Mouse (Mus musculus) lung, postnatal 0 days (tissue): ENCODE results near the gene Mpc1. TPM values are rescaled to one million over a fixed set of nuclear protein-coding genes. Genes with fewer than 3 reads are reported as not detected.

Experiments used
- ATAC-seq: fragments of 200-750 bp; cut with Nextera tagmentation; 2 replicates; pipeline ENCODE4 v1.8.0; 2017; ENCODE audit warnings: moderate library complexity
- DNase-seq: peaks from one replicate; pipeline ENCODE4 v3.0.0-alpha.2; 2016; ENCODE audit warnings: low spot score
- H3K27ac ChIP-seq: fragments of 300-500 bp; sonication (generic); 2 replicates; pipeline ENCODE4 v1.5.1; 2014; ENCODE audit warnings: antibody characterized with exemption, mild to moderate bottlenecking, low read length, mixed read lengths
- H3K27me3 ChIP-seq: fragments of 300-500 bp; sonication (generic); replicated peaks from 2 replicates; pipeline ENCODE4 v1.6.1; 2014; ENCODE audit warnings: low read length, mixed read lengths; ENCODE audit not compliant: insufficient read depth
- H3K36me3 ChIP-seq: fragments of 300-500 bp; sonication (generic); 2 replicates; pipeline ENCODE4 v1.6.1; 2014; ENCODE audit warnings: low read length, mixed read lengths; ENCODE audit not compliant: insufficient read depth
- H3K4me1 ChIP-seq: fragments of 300-500 bp; sonication (generic); 2 replicates; pipeline ENCODE4 v1.6.1; 2014; ENCODE audit warnings: antibody characterized with exemption, low read depth, low read length, mixed read lengths; ENCODE audit not compliant: insufficient read depth
- H3K4me2 ChIP-seq: fragments of 300-500 bp; sonication (generic); replicated peaks from 2 replicates; pipeline ENCODE4 v1.6.1; 2014; ENCODE audit warnings: low read depth, mild to moderate bottlenecking, low read length, moderate library complexity, mixed read lengths
- H3K4me3 ChIP-seq: fragments of 300-500 bp; sonication (generic); 2 replicates; pipeline ENCODE4 v1.5.1; 2014; ENCODE audit warnings: low read depth, low read length
- H3K9ac ChIP-seq: fragments of 300-500 bp; sonication (generic); replicated peaks from 2 replicates; pipeline ENCODE4 v1.6.1; 2014; ENCODE audit warnings: low read depth, mild to moderate bottlenecking
- H3K9me3 ChIP-seq: fragments of 300-500 bp; sonication (generic); 2 replicates; pipeline ENCODE4 v1.6.1; 2016; ENCODE audit warnings: low read length, mixed read lengths
- CTCF ChIP-seq: IDR thresholded peaks from 2 replicates; pipeline ENCODE4 v1.5.1; 2016; ENCODE audit warnings: antibody characterized with exemption, mild to moderate bottlenecking
- EP300 ChIP-seq: IDR thresholded peaks from 2 replicates; pipeline ENCODE4 v1.6.1; 2016; ENCODE audit warnings: antibody characterized with exemption, mild to moderate bottlenecking, control low read depth
- WGBS: fragments of 180-500 bp; shearing (Covaris S2); extraction: QIAGEN DNeasy Blood & Tissue Kit; methylation state at CpG from one replicate; pipeline ENCODE4 v1.1.7; 2014; 5-methylcytosine and 5-hydroxymethylcytosine counted together
- polyA plus RNA-seq: library from polyadenylated mRNA; unstranded; fragments of >200 nt; fragmentation: Nextera tagmentation; extraction: Ambion mirVana; gene quantifications from 2 replicates; pipeline ENCODE4 v1.2.1, GENCODE M21; 2015

Gene Mpc1
- polyA plus RNA-seq, 1 experiment from 2014 or later = 283 TPM

DNA sequence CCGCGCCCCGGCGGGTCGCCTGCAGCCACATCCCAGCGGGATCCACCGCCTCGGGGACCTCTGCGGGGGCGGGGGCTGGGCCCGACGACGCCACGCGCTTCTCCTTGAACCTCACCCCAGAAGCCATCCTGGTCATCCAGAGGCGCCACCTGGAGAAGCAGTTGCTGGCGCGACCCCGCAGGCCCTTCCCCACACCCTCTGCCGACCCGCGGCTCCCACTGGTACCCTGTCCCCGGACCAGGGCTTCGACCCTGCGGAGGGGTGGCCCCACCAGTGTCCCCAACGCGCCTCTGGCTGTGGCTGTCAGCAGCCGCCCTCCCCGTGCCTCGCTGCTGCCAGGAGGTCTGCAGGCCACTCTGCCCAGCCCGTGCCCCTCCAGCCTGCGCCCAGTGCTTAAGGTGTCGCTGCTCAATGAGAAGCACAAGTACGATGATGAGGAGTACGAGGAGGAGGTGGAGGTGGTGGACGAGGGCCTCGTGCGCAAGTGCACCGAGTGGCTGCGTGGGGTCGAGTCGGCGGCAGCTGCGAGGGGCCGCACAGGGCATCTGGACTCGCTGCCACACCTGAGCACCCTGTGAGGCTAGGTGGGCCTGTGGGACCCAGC, 58.8 kb downstream of the Mpc1 start:
- no peak overlapping the region for H3K27ac ChIP-seq
- H3K9ac ChIP-seq = peak overlapping the region; percentile 44; the same call in 1 of the 2 replicates
- TF ChIP-seq EP300 = no peak
- no peak for TF ChIP-seq CTCF
- ATAC-seq (no peak), DNase-seq (no peak)
- no peaks in the 10 kb centered on the region for H3K9me3 ChIP-seq
- H3K4me2 ChIP-seq = peak overlapping the region; percentile 91
- WGBS = 10% methylated on average over 40 of the region's 46 CpGs
- H3K4me3 ChIP-seq = peak overlapping the region; percentile 51
- H3K27me3 ChIP-seq = peaks cover 15% of the 10 kb centered on the region
- H3K4me1 ChIP-seq = peaks cover 14% of the 10 kb centered on the region; the same call in 1 of the 2 replicates
- no peaks in the 10 kb centered on the region for H3K36me3 ChIP-seq

- no peaks in the 10 kb centered on the region for H3K9me3 ChIP-seq
- peak overlapping the region; percentile 27 for H3K4me2 ChIP-seq
- peaks cover 14% of the 10 kb centered on the region; the same call in 1 of the 2 replicates for H3K4me1 ChIP-seq
- no peaks in the 10 kb centered on the region for H3K36me3 ChIP-seq
- H3K27ac ChIP-seq = no peak overlapping the region
- H3K4me3 ChIP-seq = no peak overlapping the region
- no peak for DNase-seq
- no peak for ATAC-seq
- H3K27me3 ChIP-seq = peaks cover 15% of the 10 kb centered on the region
- H3K9ac ChIP-seq = no peak overlapping the region
- 27% methylated on average over 5 of the region's 5 CpGs for WGBS
- TF ChIP-seq CTCF (no peak), EP300 (no peak)
Observed at GRCm38 (mm10) chr17:8342706-8343105, 60.0 kb downstream of the Mpc1 start.

GRCm38 (mm10) chr17:8343416-8343815, 60.7 kb downstream of the Mpc1 start:
- no peak overlapping the region for H3K9ac ChIP-seq
- 54% methylated on average over 6 of the region's 6 CpGs for WGBS
- H3K4me2 ChIP-seq = no peak overlapping the region
- H3K27ac ChIP-seq = no peak overlapping the region
- no peak for TF ChIP-seq EP300
- TF ChIP-seq CTCF = no peak
- H3K36me3 ChIP-seq = no peaks in the 10 kb centered on the region
- DNase-seq (no peak), ATAC-seq (no peak)
- peaks cover 14% of the 10 kb centered on the region; the same call in 1 of the 2 replicates for H3K4me1 ChIP-seq
- no peak overlapping the region for H3K4me3 ChIP-seq
- peaks cover 15% of the 10 kb centered on the region for H3K27me3 ChIP-seq
- H3K9me3 ChIP-seq = no peaks in the 10 kb centered on the region

Other genes starting within 250 kb of the Mpc1 start
- 0.13 and 0.50 TPM in 2 replicates for gene Gm49673, start 135.1 kb upstream of the Mpc1 start, polyA plus RNA-seq
- gene Rnaset2a, start 134.8 kb upstream of the Mpc1 start, polyA plus RNA-seq = 79.7 and 80.0 TPM in 2 replicates
- gene Fgfr1op, start 117.4 kb upstream of the Mpc1 start, polyA plus RNA-seq = 17.7 and 18.3 TPM in 2 replicates
- gene Ccr6, start 46.9 kb upstream of the Mpc1 start, polyA plus RNA-seq = 0.38 and 0.56 TPM in 2 replicates
- gene Sft2d1, start 28.2 kb downstream of the Mpc1 start, polyA plus RNA-seq = 113 and 115 TPM in 2 replicates
- 7.6 and 7.7 TPM in 2 replicates for gene Prr18, start 54.6 kb downstream of the Mpc1 start, polyA plus RNA-seq
- gene T2, start 73.1 kb downstream of the Mpc1 start, polyA plus RNA-seq = 0.93 and 1.3 TPM in 2 replicates
- not detected in 2 replicates for gene T, start 151.5 kb downstream of the Mpc1 start, polyA plus RNA-seq
- 0.86 and 0.89 TPM in 2 replicates for gene Pde10a, start 242.5 kb downstream of the Mpc1 start, polyA plus RNA-seq